Mouse (Mus musculus) frontal cortex, postnatal 36 days (tissue): Measurements from ENCODE around the gene C1ql2.

Experiments used
- DNase-seq, 2 experiments: peaks; one replicate each; pipeline ENCODE4 v3.0.0; 2022; ENCODE audit warnings: low spot score in 2 of 2

Gene C1ql2

DNA sequence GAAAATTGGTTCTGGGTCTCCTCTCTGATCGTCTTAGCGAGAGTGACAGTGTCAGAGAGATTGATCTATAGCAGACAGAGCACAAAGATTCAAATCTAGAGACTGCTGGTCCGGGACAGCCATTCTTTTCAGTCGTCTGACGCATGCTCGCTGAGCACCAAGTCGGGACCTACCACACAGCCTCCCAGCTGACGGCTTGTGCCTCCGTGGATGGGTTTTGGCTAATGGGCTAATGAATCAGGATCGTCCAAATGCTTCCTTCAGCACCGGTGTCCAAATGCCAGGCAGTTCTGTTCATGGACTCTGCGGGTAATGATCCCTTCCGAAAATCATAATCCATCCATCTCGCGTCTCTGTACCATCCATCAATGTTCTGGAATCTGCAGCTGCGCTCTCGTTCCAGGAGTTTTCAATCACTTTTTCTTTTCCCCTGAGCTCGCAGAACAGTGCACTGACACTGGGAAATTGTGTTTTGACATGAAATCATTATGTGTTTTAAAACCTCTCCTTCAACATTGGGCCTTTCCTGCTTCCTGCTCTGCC lies 44.7 kb downstream of the C1ql2 start:
- DNase-seq = no peak

DNA sequence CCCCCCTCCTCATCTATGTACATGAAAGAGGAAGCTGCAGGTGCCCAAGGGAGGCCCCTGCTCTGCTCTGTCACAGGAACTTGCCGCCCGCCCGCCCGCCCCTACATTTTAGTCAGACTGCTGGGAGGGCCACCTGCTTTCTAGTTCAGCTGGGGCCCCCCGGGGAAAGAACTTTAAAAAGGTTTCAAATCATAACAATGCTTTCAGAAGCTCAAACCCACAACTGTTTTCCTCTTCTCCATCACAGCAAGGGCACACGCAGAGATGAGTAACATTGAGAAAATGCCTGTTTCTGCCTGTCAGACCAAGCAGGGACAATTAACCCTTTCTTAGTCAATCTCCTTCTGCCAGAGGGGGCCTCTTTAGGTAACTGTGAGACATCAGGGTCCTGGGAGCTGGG lies 49.4 kb downstream of the C1ql2 start:
- DNase-seq = no peak

DNA sequence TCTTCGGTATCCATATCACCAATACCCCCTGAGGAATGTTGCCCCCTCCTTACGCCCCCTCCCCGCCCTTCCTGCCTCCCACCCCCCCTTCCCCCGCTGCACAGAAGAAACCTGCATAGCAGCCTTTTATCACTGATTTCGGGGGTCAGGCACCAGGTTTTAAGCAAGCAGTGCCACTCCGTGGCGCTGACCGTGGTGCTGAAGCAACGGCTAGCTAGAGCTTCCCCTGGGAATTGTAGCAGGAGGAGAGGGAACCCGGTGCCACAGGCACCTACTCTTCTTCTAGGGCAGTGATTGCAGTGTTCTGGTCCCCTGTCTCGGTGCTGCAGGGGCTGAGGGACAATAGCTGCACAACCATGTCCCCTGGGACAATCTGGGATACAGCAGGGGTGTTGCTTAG lies 50.0 kb downstream of the C1ql2 start:
- no peak for DNase-seq
